Mouse (Mus musculus) myocyte (in vitro differentiated cells): ENCODE measurements around the gene Gngt2. TPM values are rescaled to one million over a fixed set of nuclear protein-coding genes. Genes with fewer than 3 reads are reported as not detected.

Source experiments
- H3K27me3 ChIP-seq: one replicate; pipeline ENCODE4 v1.6.1; 2011; ENCODE audit not compliant: control insufficient read depth, insufficient read depth, insufficient read length
- H3K36me3 ChIP-seq: one replicate; pipeline ENCODE4 v1.6.1; 2011; ENCODE audit not compliant: control insufficient read depth, insufficient read depth
- H3K4me2 ChIP-seq: one replicate; pipeline ENCODE4 v1.6.1; 2011; ENCODE audit warnings: low read depth, control low read depth
- H3K4me3 ChIP-seq: one replicate; pipeline ENCODE4 v1.5.1; 2011; ENCODE audit warnings: mild to moderate bottlenecking, control low read depth, moderate library complexity
- H3K79me2 ChIP-seq: one replicate; pipeline ENCODE4 v1.6.1; 2011; ENCODE audit not compliant: control insufficient read depth, insufficient read depth
- H3ac ChIP-seq: one replicate; pipeline ENCODE4 v1.6.1; 2011; ENCODE audit not compliant: control insufficient read depth, insufficient read length
- CEBPB ChIP-seq: IDR thresholded peaks from 2 replicates; pipeline ENCODE4 v1.6.1; 2011; ENCODE audit warnings: mild to moderate bottlenecking, moderate library complexity; ENCODE audit not compliant: poor library complexity, insufficient read depth, severe bottlenecking
- E2F4 ChIP-seq: IDR thresholded peaks from one replicate; pipeline ENCODE4 v1.6.1; 2011; ENCODE audit warnings: mild to moderate bottlenecking, control low read depth, moderate library complexity; ENCODE audit not compliant: insufficient read depth
- MAX ChIP-seq: IDR thresholded peaks from one replicate; pipeline ENCODE4 v1.6.1; 2011; ENCODE audit warnings: low read depth, mild to moderate bottlenecking, control low read depth
- MYOD1 ChIP-seq, 3 experiments: IDR thresholded peaks; one replicate each; pipeline ENCODE4 v1.6.1; 2011; ENCODE audit warnings: control low read depth in 2 of 3, low read depth in 2 of 3, mild to moderate bottlenecking in 2 of 3, moderate library complexity in 1 of 3; ENCODE audit not compliant: insufficient read length in 2 of 3, control insufficient read depth in 1 of 3
- MYOG ChIP-seq, 3 experiments: IDR thresholded peaks; one replicate each; pipeline ENCODE4 v1.6.1; 2011; ENCODE audit warnings: control low read depth in 2 of 3, low read depth in 2 of 3, mild to moderate bottlenecking in 2 of 3; ENCODE audit not compliant: insufficient read length in 2 of 3, control insufficient read depth in 1 of 3, insufficient read depth in 1 of 3
- POLR2A ChIP-seq: IDR thresholded peaks from one replicate; pipeline ENCODE4 v1.6.1; 2011; ENCODE audit warnings: low read depth, mild to moderate bottlenecking, control low read depth, moderate library complexity; ENCODE audit not compliant: insufficient read length
- POLR2AphosphoS2 ChIP-seq: IDR thresholded peaks from one replicate; pipeline ENCODE4 v1.6.1; 2011; ENCODE audit warnings: low read depth, control low read depth; ENCODE audit not compliant: insufficient read length
- REST ChIP-seq: IDR thresholded peaks from one replicate; pipeline ENCODE4 v1.6.1; 2011; ENCODE audit warnings: mild to moderate bottlenecking, control low read depth, moderate library complexity; ENCODE audit not compliant: insufficient read depth, insufficient read length
- SRF ChIP-seq: IDR thresholded peaks from one replicate; pipeline ENCODE4 v1.6.1; 2011; ENCODE audit warnings: low read depth; ENCODE audit not compliant: control insufficient read depth, insufficient read length
- TCF12 ChIP-seq: IDR thresholded peaks from one replicate; pipeline ENCODE4 v1.6.1; 2011; ENCODE audit warnings: mild to moderate bottlenecking, control low read depth; ENCODE audit not compliant: poor library complexity, insufficient read depth, severe bottlenecking
- TCF3 ChIP-seq: IDR thresholded peaks from one replicate; pipeline ENCODE4 v1.6.1; 2011; ENCODE audit warnings: low read depth, control low read depth; ENCODE audit not compliant: insufficient read length
- USF1 ChIP-seq: IDR thresholded peaks from one replicate; pipeline ENCODE4 v1.6.1; 2011; ENCODE audit warnings: low read depth, mild to moderate bottlenecking, control low read depth, moderate library complexity
- polyA plus RNA-seq: library from polyadenylated mRNA; unstranded; fragments of >200 nt; fragmentation: generic; extraction: Trizol; gene quantifications from one replicate; pipeline ENCODE4 v1.2.1, GENCODE M21; 2012; ENCODE audit warnings: missing spikeins

Gngt2 gene
- polyA plus RNA-seq, 1 experiment: 1.1 TPM

DNA sequence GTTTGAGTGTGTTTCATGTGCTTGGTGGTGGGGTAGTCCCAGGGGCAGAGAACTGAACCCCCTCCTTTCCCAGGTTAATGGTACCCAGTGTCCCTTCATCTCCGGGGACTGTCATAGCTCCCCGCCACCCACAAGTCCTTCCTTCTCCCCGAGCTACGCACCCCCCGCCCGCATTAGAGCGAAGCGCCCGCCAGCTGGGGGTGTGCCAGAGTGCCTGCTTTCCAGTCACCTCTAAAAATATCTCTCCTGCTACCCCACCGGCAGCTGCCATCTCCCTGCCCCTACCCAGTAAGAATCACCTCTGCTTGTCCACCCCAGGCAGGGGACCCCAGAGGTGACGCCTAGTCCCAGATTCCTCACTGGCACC lies 12.2 kb upstream of the Gngt2 start:
- Histone ChIP-seq H3K27me3 (no peaks in the 10 kb centered on the region), H3ac (peak overlapping the region; percentile 36), H3K4me2 (peak overlapping the region; percentile 90), H3K79me2 (no peaks in the 10 kb centered on the region), H3K4me3 (peak overlapping the region; percentile 86), H3K36me3 (no peaks in the 10 kb centered on the region)
- TF ChIP-seq MYOG (IDR thresholded peaks at IDR 0.05; ENCODE audit: control insufficient read depth in 1 of 3, insufficient read depth in 1 of 3, insufficient read length in 2 of 3, low read depth in 2 of 3) (peak in 2 of 3 experiments; percentile 50), MAX (no peak), TCF12 (no peak), E2F4 (no peak), USF1 (no peak), POLR2AphosphoS2 (no peak), TCF3 (no peak), POLR2A (no peak), REST (no peak), MYOD1 (IDR thresholded peaks at IDR 0.05; ENCODE audit: control insufficient read depth in 1 of 3, insufficient read length in 2 of 3, low read depth in 2 of 3) (peak in 2 of 3 experiments; percentile 18 to 65), SRF (no peak), CEBPB (no peak)

GRCm38 (mm10) chr11:95825625-95826024 lies 11.4 kb upstream of the Gngt2 start:
- no peak overlapping the region for H3ac ChIP-seq
- no peaks in the 10 kb centered on the region for H3K27me3 ChIP-seq
- H3K4me3 ChIP-seq: peak overlapping the region; percentile 86
- H3K79me2 ChIP-seq: no peaks in the 10 kb centered on the region
- peak overlapping the region; percentile 90 for H3K4me2 ChIP-seq
- H3K36me3 ChIP-seq: no peaks in the 10 kb centered on the region
- TF ChIP-seq MYOG (IDR thresholded peaks at IDR 0.05; ENCODE audit: control insufficient read depth in 1 of 3, insufficient read depth in 1 of 3, insufficient read length in 2 of 3, low read depth in 2 of 3) (no peak), MAX (no peak), TCF3 (no peak), MYOD1 (IDR thresholded peaks at IDR 0.05; ENCODE audit: control insufficient read depth in 1 of 3, insufficient read length in 2 of 3, low read depth in 2 of 3) (no peak), E2F4 (no peak), USF1 (no peak), POLR2AphosphoS2 (no peak), TCF12 (no peak), POLR2A (no peak), SRF (no peak), CEBPB (no peak), REST (no peak)

GRCm38 (mm10) chr11:95826317-95827167 lies 10.5 kb upstream of the Gngt2 start:
- no peak overlapping the region for H3ac ChIP-seq
- peak overlapping the region; percentile 86 for H3K4me3 ChIP-seq
- H3K36me3 ChIP-seq: no peaks in the 10 kb centered on the region
- no peaks in the 10 kb centered on the region for H3K27me3 ChIP-seq
- peak overlapping the region; percentile 48 for H3K4me2 ChIP-seq
- TF ChIP-seq TCF12 (no peak), CEBPB (no peak), MYOD1 (IDR thresholded peaks at IDR 0.05; ENCODE audit: control insufficient read depth in 1 of 3, insufficient read length in 2 of 3, low read depth in 2 of 3) (no peak), MAX (no peak), USF1 (no peak), POLR2A (no peak)
- no peaks in the 10 kb centered on the region for H3K79me2 ChIP-seq

DNA sequence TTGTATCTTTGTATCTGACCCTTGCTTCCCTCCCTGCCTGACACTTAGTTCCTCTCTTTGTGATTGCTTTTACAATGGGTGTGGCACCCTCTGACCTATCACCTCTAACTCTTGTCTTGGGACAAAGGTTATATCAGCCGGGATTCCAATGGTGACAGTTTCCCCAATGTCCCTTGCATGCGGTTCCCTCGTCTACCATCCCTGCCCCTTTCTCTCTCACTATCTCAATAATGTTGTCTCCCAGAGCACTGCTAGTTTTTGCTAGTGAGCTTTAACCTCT lies 9.9 kb upstream of the Gngt2 start:
- H3K27me3 ChIP-seq: no peaks in the 10 kb centered on the region
- no peaks in the 10 kb centered on the region for H3K36me3 ChIP-seq
- TF ChIP-seq TCF12 (no peak), MYOG (IDR thresholded peaks at IDR 0.05; ENCODE audit: control insufficient read depth in 1 of 3, insufficient read depth in 1 of 3, insufficient read length in 2 of 3, low read depth in 2 of 3) (no peak), USF1 (no peak), CEBPB (no peak), MYOD1 (IDR thresholded peaks at IDR 0.05; ENCODE audit: control insufficient read depth in 1 of 3, insufficient read length in 2 of 3, low read depth in 2 of 3) (no peak)
- H3ac ChIP-seq: no peak overlapping the region
- no peaks in the 10 kb centered on the region for H3K79me2 ChIP-seq
- peak overlapping the region; percentile 48 for H3K4me2 ChIP-seq
- H3K4me3 ChIP-seq: no peak overlapping the region

- Histone ChIP-seq H3K79me2 (no peaks in the 10 kb centered on the region), H3K4me2 (peak overlapping the region; percentile 48), H3K4me3 (no peak overlapping the region), H3K36me3 (no peaks in the 10 kb centered on the region), H3ac (no peak overlapping the region), H3K27me3 (no peaks in the 10 kb centered on the region)
- TF ChIP-seq TCF12 (no peak), POLR2A (no peak), MAX (no peak), USF1 (no peak), POLR2AphosphoS2 (no peak), SRF (no peak), TCF3 (no peak), CEBPB (no peak), MYOG (IDR thresholded peaks at IDR 0.05; ENCODE audit: control insufficient read depth in 1 of 3, insufficient read depth in 1 of 3, insufficient read length in 2 of 3, low read depth in 2 of 3) (no peak), REST (no peak), MYOD1 (IDR thresholded peaks at IDR 0.05; ENCODE audit: control insufficient read depth in 1 of 3, insufficient read length in 2 of 3, low read depth in 2 of 3) (no peak), E2F4 (no peak)
These were observed 9.4 kb upstream of the Gngt2 start for GRCm38 (mm10) chr11:95827464-95828085.
